Mouse (Mus musculus): Measurements from ENCODE around the gene Cdcp2.
A peak's percentile ranks its signal among the peaks of the same experiment; 100 is the strongest.

Cdcp2 gene

DNA sequence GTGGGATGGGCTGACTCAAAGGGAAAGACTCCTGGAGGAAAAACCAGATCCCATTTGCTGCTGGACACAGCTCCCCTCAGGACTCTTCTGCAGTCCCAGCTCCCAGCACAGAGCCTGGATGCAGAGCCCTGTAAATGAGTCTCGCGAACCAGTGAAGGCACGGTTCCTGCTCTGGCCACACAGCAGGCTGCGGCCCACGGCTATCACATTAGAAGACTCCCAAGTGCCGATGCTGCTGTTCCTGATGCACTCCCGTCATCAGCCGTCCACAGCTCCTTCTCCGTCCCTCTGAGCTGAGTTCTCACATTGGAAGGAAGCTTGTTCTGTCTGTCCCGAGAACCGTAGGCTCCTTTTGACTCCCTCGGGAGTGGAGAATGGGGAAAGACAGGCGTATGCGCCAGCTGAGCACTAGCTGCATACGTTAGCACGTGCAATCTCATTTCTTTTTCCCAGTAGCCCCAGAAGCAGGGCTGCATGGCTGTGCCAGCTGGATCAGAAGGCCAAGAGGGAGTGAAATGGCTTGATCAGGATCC, at the start of gene Cdcp2:
Gene Cdcp2, plus strand, starts transcription at position 51 of the 533 bp plus-strand sequence.
- no peak for DNase-seq

DNA sequence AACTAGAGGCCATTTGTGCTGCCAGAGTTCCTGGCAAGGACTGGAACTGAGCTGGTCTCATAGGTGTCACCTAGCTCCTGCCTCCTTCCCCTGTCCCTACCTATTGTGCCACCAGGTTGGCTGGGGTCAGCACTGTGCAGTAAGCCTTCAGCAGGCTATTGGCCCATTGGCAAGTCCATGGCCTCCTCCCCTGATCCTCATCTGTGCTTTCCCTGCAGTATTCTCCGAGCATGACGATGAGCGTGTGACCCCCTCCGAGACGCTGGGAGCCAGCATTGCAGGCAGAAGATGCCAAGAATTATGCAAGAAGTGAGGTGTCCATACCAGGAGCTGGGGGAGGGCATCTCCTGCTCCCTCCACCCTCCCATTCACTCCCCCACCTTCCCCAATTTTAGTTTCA, 48.9 kb upstream of the Cdcp2 start:
- no peak for DNase-seq

DNA sequence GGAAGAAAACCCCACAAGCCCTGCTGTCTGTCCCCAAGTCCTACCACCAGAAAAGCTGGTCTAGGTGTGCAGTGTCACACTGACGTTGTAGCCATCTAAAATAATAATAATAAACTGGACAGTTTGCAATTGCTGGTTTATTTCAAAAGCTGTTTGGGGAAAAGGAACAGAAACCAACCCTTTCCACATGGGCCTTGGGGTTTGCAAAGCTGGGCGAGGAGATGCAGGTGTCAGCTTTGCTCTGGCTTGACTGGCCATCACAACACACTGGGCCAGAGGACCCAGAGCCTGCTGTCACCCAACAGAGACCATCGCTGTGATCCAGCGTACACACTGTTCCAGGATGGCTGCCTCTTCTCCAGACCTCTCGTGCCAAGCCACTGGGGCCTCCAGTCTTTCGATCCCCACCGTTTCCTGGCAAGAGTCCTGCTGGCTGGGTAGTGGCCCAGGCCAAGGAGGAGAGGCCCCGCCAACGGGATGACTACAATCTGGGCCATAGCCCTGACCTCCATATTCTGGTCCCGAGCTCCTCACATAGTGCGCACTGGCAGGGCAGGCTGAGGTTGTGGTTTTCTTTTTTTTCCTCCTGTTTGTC, 48.0 kb upstream of the Cdcp2 start:
- no peak for DNase-seq

DNA sequence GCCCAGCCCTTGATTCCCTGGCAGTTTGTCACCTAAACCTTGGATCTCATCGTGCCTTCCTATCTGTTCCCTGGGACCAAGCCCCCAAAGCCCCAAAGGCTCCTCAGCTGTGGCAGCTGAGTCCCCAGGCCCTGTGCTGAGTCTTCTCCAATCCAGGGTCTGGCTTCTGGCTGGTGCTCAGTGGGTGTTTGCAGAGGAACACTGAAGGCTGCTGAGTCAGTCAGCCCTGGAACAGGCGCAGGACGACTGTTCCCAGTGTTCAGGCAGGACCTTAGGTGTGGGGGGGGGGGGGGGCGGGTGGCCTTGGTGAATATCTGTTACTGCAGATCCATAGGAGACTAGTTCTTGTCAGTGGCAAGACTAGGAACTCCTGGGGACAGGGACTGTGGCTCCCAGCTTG, 44.8 kb upstream of the Cdcp2 start:
- no peak for DNase-seq

DNA sequence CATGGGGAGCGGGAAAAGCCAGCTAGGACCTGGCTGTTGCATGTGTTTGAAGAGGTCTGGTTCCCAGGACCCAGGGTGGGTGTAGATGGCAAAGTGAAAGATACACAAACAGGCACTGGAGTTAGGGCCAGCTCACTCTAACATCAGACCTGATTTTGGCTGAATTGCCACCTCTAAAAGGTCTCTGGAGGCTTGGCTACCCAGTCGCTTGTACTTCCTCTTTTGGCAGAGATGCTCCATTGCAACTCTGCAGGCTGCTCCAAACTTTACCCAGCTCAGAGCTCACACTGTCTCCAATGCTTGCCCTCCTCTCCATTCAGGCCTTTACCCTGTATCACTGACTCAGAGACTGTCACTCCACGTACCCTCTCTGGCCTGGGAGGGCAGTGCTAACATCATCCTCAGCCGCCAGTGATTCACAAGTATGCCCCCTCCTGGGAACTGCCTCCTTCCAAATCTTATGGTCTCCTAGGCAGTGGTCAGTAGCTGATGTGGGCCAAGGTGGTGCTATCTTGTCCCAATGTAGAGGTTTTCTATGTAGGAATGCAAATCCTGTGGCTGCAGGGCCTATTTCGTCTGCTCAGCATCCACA, 43.6 kb upstream of the Cdcp2 start:
- DNase-seq = no peak

DNA sequence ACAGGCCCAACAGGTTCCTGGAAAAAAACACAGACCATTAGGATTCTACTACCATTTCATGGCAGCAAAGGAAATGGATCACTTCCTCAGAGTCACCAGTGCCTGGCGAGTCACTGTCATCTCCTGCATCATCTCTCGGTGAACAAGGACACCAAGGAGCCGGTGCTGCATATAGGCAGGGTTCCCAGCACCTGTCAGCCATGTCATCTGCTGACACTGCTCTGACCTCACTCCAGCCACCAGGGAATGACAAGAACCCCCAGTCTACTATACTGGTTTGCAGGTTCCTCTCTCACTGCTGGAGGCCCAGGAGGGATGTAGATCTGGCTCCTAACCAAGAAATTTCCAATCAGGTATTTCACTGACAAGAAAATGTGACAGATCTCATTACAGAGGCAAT, 40.6 kb upstream of the Cdcp2 start:
- DNase-seq = no peak

DNA sequence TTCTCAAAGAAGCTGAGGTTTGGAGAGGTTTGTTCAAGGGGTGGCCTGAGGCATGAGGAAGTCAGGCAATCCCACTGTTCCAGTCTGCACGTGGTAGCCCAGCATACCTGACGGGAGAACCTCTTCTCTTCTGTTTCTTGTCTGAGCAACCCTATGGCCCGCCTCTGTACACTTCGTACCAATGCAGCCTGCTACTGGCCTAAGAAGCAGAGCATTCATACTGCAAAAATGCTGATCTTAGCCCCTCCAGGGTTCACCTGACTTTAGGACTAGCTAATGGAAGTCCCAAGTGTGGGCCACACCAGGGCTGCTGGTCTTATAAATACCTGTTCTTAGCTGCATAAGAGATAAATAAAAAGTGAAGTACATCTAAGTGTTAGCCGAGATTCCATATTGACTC, 38.3 kb upstream of the Cdcp2 start:
- no peak for DNase-seq

DNA sequence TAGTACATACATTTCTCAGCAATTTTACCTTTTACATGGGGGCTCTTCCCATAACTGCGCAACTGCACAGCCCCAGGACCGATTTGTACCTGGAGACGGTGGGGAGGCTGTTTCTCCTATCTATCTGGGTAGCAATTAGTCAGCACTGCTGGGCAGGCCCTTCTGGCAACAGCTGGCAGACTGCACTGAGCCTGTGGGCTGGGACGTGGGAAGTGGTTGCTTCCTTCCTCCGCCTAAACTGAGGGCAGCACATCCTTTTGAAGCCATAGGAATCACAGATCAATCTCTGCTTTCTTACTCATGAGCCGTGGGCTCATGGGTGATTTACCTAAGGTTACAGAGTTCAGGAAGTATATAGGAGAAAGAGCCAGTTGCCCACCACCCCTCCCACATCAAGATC, 37.9 kb upstream of the Cdcp2 start:
- DNase-seq = no peak

DNA sequence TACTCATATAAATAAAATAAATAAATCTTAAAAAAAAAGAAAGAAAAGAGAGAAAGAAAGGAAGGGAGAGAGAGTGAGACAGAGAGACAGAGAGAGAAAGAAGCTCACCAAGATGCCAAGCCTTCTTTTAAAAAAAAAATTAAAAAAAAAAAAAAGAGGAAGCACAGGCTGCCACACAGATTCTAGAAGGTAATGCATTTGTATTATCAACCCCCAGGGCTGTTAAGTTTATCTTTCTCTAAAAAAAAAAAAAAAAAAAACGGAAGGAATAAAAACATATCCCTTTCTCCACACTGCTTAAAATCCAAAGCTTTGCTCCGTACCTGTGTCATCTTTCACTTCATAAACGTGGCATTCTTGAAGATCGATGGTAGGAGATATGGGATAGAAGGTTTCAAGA, 35.1 kb upstream of the Cdcp2 start:
- DNase-seq = no peak

DNA sequence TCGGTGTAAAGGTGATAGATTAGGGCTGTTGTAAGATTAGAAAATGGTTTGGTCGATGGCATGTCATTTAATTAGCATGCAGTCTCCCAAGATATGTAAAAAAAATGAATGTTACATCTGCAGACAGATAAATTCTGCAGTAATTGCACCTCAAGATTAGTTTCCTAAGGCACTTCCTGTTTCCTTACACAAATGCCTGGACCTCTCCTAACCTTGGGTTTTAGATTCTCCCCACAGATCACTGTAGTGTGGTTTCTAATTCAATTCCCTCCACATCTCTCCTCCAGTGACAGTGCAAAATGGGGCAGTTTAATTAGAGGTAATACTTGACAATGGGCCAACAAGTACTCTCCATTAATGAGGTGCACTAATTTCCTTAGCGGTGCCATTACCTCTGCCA, 33.5 kb upstream of the Cdcp2 start:
- no peak for DNase-seq

DNA sequence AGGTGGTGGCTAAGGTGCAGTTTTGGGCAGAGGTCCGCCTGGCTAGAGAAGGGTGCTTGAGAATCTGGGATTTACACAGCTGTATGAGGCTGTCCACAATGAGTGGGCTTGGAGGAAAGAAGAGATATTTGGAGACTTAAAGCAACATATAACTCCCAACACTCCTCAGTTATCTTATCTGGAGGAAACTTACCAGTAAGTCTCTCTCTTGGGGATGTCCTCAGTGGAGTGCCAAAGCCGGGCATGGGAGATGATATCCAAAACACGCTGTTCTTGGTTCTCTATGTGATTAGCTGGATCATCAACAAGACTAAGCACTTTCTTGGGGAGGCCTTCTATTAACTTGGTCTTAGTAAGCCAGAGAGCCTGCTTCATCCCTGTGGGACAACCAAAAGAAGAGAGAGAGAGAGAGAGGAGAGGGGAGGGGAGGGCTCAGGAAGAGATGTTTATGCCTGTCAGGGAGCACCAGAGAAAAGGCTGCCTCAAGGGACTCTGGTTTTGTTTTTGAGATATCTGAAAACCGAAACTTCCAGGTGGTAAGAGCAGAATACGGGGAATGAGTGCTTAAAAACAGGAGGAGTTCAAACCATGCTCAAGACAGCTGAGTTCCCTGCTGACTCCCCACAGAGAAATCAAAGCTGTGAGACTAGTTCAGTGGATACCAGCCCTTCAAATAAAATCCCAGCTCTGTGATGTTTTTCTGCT, 32.1 kb upstream of the Cdcp2 start:
- DNase-seq = no peak

DNA sequence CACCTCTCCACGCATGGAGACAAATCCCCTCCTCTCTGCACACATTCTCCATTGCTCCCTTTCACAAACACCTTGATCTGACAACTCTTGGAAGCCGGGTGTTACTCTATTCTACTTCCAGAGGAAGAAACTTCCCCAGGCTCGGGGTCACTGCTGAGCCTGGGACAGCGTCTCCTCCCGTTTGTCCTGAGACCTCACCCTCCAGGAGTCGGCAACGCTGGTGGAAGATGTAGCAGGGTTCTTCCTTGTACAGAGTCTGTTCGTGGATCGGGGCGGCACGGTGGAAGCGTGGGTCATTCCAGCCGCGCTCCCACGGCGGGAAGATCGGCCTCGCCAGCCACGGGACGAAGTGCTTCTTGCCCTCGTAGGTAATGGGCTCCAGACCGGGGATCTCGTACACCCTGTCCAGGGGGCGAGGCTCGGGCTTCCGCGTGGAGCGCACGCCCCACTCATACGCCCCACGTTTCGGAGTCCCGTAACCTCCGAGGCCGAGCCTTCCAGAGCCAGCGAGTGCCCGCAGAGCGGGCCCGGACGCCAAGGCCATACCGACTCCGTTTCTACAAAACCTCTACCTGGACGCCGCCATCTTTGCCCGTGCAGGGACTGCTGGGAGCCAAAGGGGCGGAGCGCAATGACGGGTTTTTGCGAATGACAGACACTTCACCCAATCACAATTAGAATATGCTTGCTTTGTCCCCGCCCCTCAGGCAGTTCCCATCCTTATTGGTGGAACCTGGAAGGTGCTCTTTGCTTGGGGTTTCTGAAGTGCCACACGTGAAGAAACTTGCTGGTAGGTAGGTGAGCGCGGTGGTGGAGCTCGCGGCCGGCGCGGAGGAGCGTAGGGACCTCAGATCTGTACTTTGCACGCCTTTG, 30.2 kb upstream of the Cdcp2 start, which contains the start of the genes Mrpl37 and Cyb5rl:
Gene Mrpl37, minus strand, starts transcription at position 617 of the 873 bp plus-strand sequence.
Gene Cyb5rl, plus strand, starts transcription at position 737 of the 873 bp plus-strand sequence.
- DNase-seq = peak; percentile 95

DNA sequence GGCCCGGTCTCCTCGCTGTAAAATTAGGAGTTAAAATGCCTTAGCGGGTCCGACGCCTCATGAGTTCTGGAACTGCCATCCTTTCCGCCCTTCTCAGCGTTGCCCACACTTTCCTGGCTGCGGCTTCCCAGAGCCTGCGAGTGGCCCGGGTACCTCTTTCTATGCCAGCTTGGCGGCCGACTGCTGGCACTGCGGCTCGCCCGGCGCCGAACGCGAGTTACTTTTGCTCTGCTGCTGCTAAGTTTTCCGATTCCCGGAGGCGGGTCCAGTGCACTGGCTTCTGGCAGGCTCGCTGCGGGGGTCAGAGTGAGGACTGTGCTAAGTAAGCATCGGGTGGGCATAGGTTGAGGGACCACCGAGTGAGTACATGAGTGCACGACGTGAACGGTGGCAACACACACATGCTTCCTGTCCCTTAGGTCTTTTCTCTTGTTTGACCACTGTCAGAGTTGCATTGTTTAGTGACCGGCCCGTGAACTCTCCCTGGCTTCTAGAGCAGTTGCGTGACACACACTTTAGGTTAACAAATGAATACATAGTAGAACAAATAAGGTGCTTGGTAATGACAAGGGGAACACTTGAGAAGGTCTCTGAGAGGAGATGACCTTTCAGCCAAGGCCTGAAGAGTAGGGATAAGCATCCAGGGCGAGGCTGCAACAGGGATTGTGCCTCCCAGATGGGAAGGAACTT, 29.4 kb upstream of the Cdcp2 start:
- peak; percentile 62 for DNase-seq

DNA sequence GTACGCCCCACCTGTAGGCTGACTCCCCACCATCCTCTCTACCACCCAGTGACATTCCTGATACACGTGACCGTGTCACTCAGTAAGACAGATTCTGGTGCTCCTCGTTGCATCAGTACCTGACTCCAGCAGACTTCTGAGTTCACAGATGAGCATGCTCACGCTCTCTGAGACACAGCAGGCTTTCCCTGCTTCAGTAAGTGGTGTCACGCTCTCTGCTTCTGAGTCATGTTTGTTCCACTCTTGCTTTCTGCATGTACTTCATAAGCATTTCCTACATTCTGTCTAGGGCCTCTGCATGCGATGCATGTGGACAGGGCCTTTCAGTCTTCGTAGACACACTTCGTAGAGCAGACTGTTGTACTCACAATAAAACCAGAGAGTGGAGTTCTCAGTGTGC, 24.3 kb upstream of the Cdcp2 start:
- DNase-seq = no peak

DNA sequence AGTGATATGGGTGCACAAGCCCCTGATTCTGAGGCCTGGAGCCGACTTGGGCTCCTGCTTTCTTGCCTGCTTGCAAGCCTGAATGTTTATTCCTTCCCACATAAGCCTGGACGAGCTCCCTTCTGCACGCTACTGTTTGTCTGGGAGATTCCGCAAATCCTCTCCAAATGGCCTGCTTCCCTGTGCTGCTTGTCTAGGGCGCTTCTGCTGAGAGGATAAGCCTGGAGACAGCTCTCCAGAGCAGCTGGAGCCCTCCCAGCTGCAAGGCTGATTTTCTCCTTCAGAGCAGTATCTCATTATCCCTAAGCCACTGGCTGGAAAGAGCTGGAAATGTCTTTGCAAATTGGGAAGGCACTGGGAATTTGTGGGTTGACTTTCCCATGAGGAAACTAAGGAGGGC, 21.2 kb upstream of the Cdcp2 start:
- no peak for DNase-seq

DNA sequence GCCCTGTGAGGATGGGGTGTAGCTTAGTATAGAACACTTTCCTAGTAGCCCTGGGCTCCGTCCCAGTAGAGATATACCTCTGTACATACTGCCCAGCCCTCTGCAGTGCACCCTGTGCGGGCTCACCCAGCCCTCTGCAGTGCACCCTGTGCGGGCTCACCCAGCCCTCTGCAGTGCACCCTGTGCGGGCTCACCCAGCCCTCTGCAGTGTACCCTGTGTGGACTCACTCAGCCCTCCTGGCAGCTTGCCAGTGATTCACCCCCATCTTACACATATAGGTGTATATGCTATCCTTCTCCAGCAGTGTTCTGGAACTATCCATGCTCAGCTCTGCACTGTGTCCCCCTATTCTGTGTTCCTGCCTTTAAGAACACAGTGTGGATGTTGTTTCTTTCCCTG, 17.8 kb upstream of the Cdcp2 start:
- DNase-seq = no peak

DNA sequence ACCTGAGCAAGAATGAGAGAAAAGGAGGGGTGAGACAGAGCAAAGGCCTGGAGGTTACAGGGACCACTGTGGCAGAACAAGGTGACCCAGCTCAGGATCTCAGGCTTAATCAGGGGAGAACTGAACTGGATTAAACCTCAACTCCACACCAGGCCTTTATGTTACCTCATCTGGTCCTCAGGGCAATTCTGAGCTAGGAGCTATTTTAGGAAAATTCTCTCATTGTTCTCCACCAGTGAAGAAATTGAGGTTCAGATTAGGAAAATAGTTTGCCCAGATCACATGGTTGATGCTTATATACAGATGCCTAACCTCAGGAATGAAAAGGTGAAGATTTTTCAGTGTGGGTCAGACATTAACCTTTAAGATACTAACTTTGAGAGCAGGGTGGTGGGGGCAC, 17.0 kb upstream of the Cdcp2 start:
- no peak for DNase-seq

DNA sequence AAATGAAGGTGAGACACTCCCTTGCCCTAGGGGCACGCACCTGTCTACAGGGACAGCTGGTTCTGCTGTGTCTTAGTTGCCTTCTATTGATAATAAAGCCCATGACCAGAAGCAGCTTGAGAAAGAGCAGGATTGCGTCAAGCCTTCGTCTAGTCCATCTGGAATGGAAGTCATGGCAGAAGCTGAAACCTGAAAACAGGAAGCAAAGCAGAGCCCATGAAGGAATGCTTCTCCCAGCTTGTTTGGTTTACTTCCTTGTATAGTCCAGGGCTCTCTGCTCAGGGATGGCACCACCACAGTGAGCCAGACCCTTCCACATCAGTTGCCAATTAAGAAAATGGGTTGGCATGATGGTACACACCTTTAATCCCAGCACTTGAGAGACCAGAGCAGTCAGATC, 14.5 kb upstream of the Cdcp2 start:
- DNase-seq = no peak

DNA sequence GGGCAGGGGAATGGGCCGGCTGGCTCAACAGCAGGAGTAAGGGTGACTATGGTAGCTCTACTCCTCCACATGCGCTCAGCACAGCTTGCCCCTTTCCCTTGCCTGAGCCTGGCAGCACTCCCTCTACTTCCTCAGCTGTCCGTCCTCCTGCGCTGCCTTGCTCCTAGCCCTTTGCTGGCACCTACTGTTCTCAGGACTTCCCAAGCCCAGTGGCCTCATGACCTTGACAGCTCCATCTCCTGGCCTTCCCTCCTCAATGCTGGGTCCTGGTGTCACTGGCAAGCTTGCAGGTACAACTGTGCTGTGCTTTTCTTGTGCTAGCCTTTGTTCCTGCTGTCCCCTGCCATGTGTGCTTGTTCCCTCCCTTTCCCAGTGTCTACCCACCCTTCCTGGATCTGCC, 13.6 kb upstream of the Cdcp2 start:
- no peak for DNase-seq

DNA sequence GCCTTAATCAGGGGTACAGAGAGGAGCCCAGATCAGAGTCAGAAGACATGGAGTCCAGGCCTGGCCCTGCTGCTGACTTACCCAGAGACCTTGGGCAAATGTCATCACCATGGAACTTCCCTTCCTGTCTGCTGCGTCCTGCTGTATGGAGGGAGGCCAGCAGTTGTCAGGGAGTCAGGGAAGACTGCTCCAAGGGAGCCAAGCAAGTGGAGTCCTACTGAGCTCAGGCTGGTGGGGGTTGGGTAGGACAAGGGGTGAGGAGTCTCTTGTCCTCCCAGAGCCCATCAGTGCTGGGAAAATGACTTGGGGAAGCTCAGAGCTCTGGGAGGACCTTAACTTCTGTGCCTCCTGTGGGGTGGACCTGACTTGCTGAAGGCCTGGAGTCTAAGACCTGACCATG, 12.3 kb upstream of the Cdcp2 start:
- peak; percentile 46 for DNase-seq

DNA sequence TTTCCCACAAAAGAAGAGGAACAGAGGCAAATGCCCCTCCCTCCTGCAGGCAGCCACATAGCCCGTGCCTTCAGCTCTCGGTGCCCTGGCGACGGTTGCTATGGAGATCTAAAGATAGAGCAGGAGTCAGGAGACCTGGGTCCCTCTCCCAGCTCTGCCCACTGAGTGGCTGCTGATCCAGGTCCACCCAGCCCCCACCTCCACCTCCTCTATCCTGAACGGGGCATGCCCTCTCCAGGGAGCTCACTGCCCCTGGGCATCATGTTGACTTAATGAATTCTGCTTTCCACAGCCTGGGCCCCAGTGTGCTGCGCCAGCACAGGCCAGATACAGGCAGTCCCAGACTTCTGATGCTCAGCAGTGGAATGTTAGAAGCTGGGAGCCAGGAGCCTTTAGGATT, 11.8 kb upstream of the Cdcp2 start:
- peak; percentile 77 for DNase-seq

DNA sequence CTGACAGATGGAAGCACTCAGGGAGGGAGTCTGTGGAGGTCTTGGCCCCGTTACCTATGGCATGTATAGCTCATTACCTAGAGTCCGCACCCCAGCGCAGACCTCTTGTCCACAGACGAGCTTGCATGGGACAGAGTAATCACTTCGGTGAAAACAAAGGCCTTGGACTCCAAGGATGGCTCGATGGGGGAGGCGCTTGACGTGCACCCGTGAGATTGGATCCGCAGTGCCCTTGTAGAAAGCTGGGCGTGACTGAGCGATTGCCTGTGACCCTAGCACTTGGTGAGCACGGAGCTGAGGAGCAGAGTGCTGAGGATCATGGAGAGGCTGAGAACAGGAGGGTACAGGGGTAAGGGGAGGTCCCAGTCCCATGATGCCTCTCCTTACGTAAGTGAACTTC, 5.0 kb upstream of the Cdcp2 start:
- no peak for DNase-seq

All from kidney, postnatal 10 days (tissue).